Mouse (Mus musculus): Measurements from ENCODE around the gene Nav2. TPM values are rescaled to one million over a fixed set of nuclear protein-coding genes. Genes with fewer than 3 reads are reported as not detected.

Gene Nav2
- polyA plus RNA-seq, 1 experiment = 21.9 TPM

- TF ChIP-seq MYOD1 (IDR thresholded peaks at IDR 0.05; ENCODE audit: control insufficient read depth in 1 of 3, insufficient read length in 2 of 3, low read depth in 2 of 3) = no peak
- TF ChIP-seq MYOG (IDR thresholded peaks at IDR 0.05; ENCODE audit: control insufficient read depth in 1 of 3, insufficient read depth in 1 of 3, insufficient read length in 2 of 3, low read depth in 2 of 3) = no peak
- no peak for TF ChIP-seq CEBPB (IDR thresholded peaks at IDR 0.05; ENCODE audit: insufficient read depth, poor library complexity, severe bottlenecking)
- TF ChIP-seq MAX (IDR thresholded peaks at IDR 0.05; ENCODE audit: low read depth) = no peak
- TF ChIP-seq SRF (IDR thresholded peaks at IDR 0.05; ENCODE audit: control insufficient read depth, insufficient read length, low read depth) = no peak
- TF ChIP-seq TCF12 (IDR thresholded peaks at IDR 0.05; ENCODE audit: insufficient read depth, poor library complexity, severe bottlenecking) = no peak
- no peak for TF ChIP-seq TCF3 (IDR thresholded peaks at IDR 0.05; ENCODE audit: insufficient read length, low read depth)
- TF ChIP-seq POLR2AphosphoS2 (IDR thresholded peaks at IDR 0.05; ENCODE audit: insufficient read length, low read depth) = no peak
- TF ChIP-seq POLR2A (IDR thresholded peaks at IDR 0.05; ENCODE audit: insufficient read length, low read depth) = no peak
- TF ChIP-seq REST (IDR thresholded peaks at IDR 0.05; ENCODE audit: insufficient read depth, insufficient read length) = no peak
- Histone ChIP-seq H3K4me3 (no peak overlapping the region), H3ac (ENCODE audit: control insufficient read depth, insufficient read length) (no peak overlapping the region), H3K36me3 (ENCODE audit: control insufficient read depth, insufficient read depth) (no peaks in the 10 kb centered on the region), H3K79me2 (ENCODE audit: control insufficient read depth, insufficient read depth) (no peaks in the 10 kb centered on the region), H3K4me2 (ENCODE audit: low read depth) (no peak overlapping the region), H3K27me3 (ENCODE audit: control insufficient read depth, insufficient read depth, insufficient read length) (no peaks in the 10 kb centered on the region)
Observed at GRCm38 (mm10) chr7:48902454-48902853, 6.1 kb upstream of the Nav2 start.

GRCm38 (mm10) chr7:48909342-48909671 lies 791 bp downstream of the Nav2 start:
- Histone ChIP-seq H3K36me3 (ENCODE audit: control insufficient read depth, insufficient read depth) (no peaks in the 10 kb centered on the region), H3K4me2 (ENCODE audit: low read depth) (no peak overlapping the region), H3ac (ENCODE audit: control insufficient read depth, insufficient read length) (no peak overlapping the region), H3K27me3 (ENCODE audit: control insufficient read depth, insufficient read depth, insufficient read length) (no peaks in the 10 kb centered on the region), H3K79me2 (ENCODE audit: control insufficient read depth, insufficient read depth) (no peaks in the 10 kb centered on the region), H3K4me3 (no peak overlapping the region)
- TF ChIP-seq TCF12 (IDR thresholded peaks at IDR 0.05; ENCODE audit: insufficient read depth, poor library complexity, severe bottlenecking) (no peak), POLR2A (IDR thresholded peaks at IDR 0.05; ENCODE audit: insufficient read length, low read depth) (no peak), E2F4 (IDR thresholded peaks at IDR 0.05; ENCODE audit: insufficient read depth) (no peak), MYOD1 (IDR thresholded peaks at IDR 0.05; ENCODE audit: control insufficient read depth in 1 of 3, insufficient read length in 2 of 3, low read depth in 2 of 3) (no peak), TCF3 (IDR thresholded peaks at IDR 0.05; ENCODE audit: insufficient read length, low read depth) (no peak), MYOG (IDR thresholded peaks at IDR 0.05; ENCODE audit: control insufficient read depth in 1 of 3, insufficient read depth in 1 of 3, insufficient read length in 2 of 3, low read depth in 2 of 3) (no peak), REST (IDR thresholded peaks at IDR 0.05; ENCODE audit: insufficient read depth, insufficient read length) (no peak), MAX (IDR thresholded peaks at IDR 0.05; ENCODE audit: low read depth) (no peak), POLR2AphosphoS2 (IDR thresholded peaks at IDR 0.05; ENCODE audit: insufficient read length, low read depth) (no peak), USF1 (IDR thresholded peaks at IDR 0.05; ENCODE audit: low read depth) (no peak)

GRCm38 (mm10) chr7:48910282-48910681 lies 1.8 kb downstream of the Nav2 start:
- H3K4me3 ChIP-seq = no peak overlapping the region
- H3K27me3 ChIP-seq (ENCODE audit: control insufficient read depth, insufficient read depth, insufficient read length) = no peaks in the 10 kb centered on the region
- no peaks in the 10 kb centered on the region for H3K79me2 ChIP-seq (ENCODE audit: control insufficient read depth, insufficient read depth)
- no peaks in the 10 kb centered on the region for H3K36me3 ChIP-seq (ENCODE audit: control insufficient read depth, insufficient read depth)
- no peak overlapping the region for H3K4me2 ChIP-seq (ENCODE audit: low read depth)
- no peak overlapping the region for H3ac ChIP-seq (ENCODE audit: control insufficient read depth, insufficient read length)
- no peak for TF ChIP-seq POLR2A (IDR thresholded peaks at IDR 0.05; ENCODE audit: insufficient read length, low read depth)
- TF ChIP-seq USF1 (IDR thresholded peaks at IDR 0.05; ENCODE audit: low read depth) = no peak
- TF ChIP-seq MYOD1 (IDR thresholded peaks at IDR 0.05; ENCODE audit: control insufficient read depth in 1 of 3, insufficient read length in 2 of 3, low read depth in 2 of 3) = no peak
- no peak for TF ChIP-seq CEBPB (IDR thresholded peaks at IDR 0.05; ENCODE audit: insufficient read depth, poor library complexity, severe bottlenecking)
- no peak for TF ChIP-seq E2F4 (IDR thresholded peaks at IDR 0.05; ENCODE audit: insufficient read depth)
- no peak for TF ChIP-seq MYOG (IDR thresholded peaks at IDR 0.05; ENCODE audit: control insufficient read depth in 1 of 3, insufficient read depth in 1 of 3, insufficient read length in 2 of 3, low read depth in 2 of 3)
- no peak for TF ChIP-seq POLR2AphosphoS2 (IDR thresholded peaks at IDR 0.05; ENCODE audit: insufficient read length, low read depth)

- Histone ChIP-seq H3K4me3 (no peak overlapping the region), H3ac (ENCODE audit: control insufficient read depth, insufficient read length) (no peak overlapping the region), H3K27me3 (ENCODE audit: control insufficient read depth, insufficient read depth, insufficient read length) (no peaks in the 10 kb centered on the region), H3K4me2 (ENCODE audit: low read depth) (no peak overlapping the region), H3K36me3 (ENCODE audit: control insufficient read depth, insufficient read depth) (no peaks in the 10 kb centered on the region), H3K79me2 (ENCODE audit: control insufficient read depth, insufficient read depth) (no peaks in the 10 kb centered on the region)
- no peak for TF ChIP-seq REST (IDR thresholded peaks at IDR 0.05; ENCODE audit: insufficient read depth, insufficient read length)
- no peak for TF ChIP-seq CEBPB (IDR thresholded peaks at IDR 0.05; ENCODE audit: insufficient read depth, poor library complexity, severe bottlenecking)
- TF ChIP-seq POLR2AphosphoS2 (IDR thresholded peaks at IDR 0.05; ENCODE audit: insufficient read length, low read depth) = no peak
- TF ChIP-seq USF1 (IDR thresholded peaks at IDR 0.05; ENCODE audit: low read depth) = no peak
- no peak for TF ChIP-seq TCF3 (IDR thresholded peaks at IDR 0.05; ENCODE audit: insufficient read length, low read depth)
- TF ChIP-seq MAX (IDR thresholded peaks at IDR 0.05; ENCODE audit: low read depth) = no peak
- TF ChIP-seq E2F4 (IDR thresholded peaks at IDR 0.05; ENCODE audit: insufficient read depth) = no peak
- TF ChIP-seq SRF (IDR thresholded peaks at IDR 0.05; ENCODE audit: control insufficient read depth, insufficient read length, low read depth) = no peak
- no peak for TF ChIP-seq TCF12 (IDR thresholded peaks at IDR 0.05; ENCODE audit: insufficient read depth, poor library complexity, severe bottlenecking)
- no peak for TF ChIP-seq MYOD1 (IDR thresholded peaks at IDR 0.05; ENCODE audit: control insufficient read depth in 1 of 3, insufficient read length in 2 of 3, low read depth in 2 of 3)
- TF ChIP-seq MYOG (IDR thresholded peaks at IDR 0.05; ENCODE audit: control insufficient read depth in 1 of 3, insufficient read depth in 1 of 3, insufficient read length in 2 of 3, low read depth in 2 of 3) = no peak
- no peak for TF ChIP-seq POLR2A (IDR thresholded peaks at IDR 0.05; ENCODE audit: insufficient read length, low read depth)
Observed at GRCm38 (mm10) chr7:48911146-48911545, 2.6 kb downstream of the Nav2 start.
